Mouse (Mus musculus): Measurements from ENCODE around the gene Ajuba.

DNA sequence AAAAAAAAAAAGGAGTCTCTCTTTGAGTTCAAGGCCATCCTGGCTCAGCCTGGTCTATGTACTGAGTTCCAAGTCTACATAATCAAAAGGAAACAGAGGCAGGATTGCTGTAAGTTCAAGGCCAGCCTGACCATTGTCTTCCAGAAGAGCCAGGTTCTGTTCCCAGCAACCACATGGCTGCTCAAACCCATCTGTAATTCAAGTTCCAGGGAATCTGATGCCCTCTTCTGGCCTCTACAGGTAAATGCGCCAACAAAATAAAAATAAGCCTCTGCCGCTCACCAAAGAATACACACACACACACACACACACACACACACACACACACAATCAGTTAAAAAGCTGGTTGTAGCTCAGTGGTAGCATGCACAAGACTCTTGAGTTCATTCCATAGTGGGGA is 38.8 kb downstream of the Ajuba start:
- TF ChIP-seq CTCF (IDR thresholded peaks at IDR 0.05; ENCODE audit: control insufficient read depth, insufficient read depth, insufficient read length): no peak
- no peak for TF ChIP-seq USF1 (IDR thresholded peaks at IDR 0.05; ENCODE audit: low read depth)
- no peak for TF ChIP-seq MYOD1 (IDR thresholded peaks at IDR 0.05; ENCODE audit: control insufficient read depth, insufficient read length, low read depth)
- TF ChIP-seq MAX (IDR thresholded peaks at IDR 0.05): no peak

Measured in C2C12 (cell line).